Mouse (Mus musculus): ENCODE data around the gene Supv3l1.

The Supv3l1 gene

DNA sequence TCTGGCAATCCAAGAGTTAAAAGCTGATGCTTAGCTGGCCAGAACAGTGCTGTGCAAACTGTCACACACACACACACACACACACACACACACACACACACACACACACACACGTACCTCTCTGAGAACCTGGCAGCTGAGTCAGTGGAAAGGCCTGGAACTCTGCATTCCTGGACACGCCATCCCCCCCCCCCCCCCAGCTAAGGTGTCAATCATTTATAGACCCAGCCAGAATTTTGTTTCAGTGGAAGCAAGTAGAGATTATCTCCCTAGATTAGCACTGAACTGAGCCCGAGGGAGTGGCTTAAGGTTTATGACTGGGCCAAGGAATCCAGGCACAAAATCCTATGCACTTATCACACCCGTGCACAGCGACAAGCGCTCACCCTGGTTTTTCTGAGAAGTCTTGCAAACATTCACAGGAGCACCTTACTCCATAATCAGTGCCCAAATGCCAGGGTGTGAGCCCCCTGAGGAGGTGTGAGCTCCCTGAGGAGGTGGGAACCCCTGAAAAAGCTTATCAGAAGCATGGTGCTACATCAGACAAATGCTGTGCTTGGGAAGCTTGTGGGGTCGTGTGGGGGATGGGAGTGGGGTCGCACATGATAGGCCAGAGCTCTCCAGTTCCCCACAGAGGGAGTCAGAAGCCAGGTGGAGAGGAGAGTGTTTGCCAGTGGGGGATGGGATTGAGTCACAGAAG, 36.5 kb downstream of the Supv3l1 start:
- DNase-seq, result peak; percentile 57

DNA sequence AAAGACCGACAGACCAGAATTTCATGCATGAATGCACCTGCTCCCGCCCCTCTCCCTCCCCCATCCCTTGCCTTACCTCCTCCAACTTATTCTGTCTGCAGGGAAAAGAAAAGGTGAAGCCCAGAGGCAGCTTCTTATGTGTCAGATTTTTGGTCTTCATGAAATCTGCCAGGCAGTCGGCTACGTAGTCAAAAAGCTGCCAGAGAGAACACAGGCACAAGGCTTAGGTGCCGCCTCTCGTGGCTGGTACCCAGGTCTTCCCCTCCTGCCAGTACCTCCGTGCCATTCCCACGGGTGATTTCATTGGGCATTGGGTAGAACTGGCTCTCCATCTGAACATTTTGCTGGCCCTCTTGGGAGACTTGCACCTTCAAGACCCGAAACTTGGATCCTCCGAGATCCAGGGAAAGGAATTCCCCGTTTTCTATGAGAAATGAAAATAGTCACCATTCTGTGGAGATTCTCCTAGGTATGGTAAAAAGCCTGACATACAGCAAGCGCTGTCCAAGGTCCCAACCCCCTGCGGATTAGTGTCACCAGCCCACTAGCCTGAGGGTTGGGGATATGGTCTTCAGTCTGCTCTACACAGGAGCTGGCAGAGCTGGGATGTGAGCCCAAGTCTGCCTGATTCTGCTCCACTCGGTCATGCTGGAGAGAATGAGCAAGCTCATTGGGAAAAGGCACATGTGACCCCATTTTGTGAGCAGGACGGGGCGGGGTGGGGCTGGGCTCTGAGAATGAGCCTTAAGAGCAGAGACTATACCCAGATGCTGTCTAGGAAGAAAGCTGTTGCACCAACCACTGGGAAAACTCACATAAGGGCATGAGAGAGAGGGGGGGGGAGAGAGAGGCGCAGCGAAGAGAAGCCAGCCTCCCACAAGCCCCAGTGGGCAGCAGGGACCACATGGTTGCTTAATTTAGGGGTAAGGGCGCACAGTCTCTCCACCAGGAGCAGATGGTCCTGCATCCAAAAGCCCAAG, 37.8 kb downstream of the Supv3l1 start:
- peak; percentile 70 for DNase-seq

DNA sequence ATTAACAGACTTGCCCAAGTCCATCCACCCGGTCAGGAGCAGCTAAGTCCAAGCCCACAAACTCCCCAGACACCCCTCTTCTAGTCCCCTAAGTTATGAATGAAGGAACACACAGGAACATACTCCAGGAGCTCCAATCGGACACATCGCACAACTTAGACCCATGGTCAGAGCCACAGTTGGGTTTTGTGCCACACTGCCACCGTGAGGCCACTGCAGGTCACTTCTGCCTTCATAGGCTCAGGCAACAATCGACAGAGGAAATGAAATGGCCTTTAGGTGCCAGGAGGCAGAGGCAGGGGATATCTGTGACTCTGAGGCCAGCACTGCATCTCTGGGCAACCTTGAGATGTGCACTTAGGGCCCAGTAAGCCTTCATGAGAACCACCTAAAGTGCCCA, 38.6 kb downstream of the Supv3l1 start:
- DNase-seq, result peak; percentile 87

DNA sequence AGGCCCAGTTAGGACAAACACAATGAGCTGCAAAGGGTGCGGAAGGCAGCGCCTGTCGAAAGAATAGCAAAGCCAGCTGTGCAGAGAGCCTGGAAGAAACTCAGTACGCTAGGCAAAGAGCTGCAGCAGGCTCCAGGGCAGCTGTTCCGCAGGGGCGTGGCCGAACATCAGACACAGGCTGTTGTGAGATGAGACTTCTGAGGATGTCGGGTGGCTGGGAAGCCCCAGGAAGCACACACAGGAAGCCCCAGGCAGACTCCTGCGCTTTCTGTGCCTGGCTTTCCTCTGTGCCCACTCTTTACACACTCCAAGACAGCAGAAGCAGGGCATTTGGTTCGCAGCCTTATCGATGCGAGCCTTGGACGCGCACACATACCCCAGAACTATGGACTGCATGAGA, 44.6 kb downstream of the Supv3l1 start:
- DNase-seq, result peak; percentile 20

DNA sequence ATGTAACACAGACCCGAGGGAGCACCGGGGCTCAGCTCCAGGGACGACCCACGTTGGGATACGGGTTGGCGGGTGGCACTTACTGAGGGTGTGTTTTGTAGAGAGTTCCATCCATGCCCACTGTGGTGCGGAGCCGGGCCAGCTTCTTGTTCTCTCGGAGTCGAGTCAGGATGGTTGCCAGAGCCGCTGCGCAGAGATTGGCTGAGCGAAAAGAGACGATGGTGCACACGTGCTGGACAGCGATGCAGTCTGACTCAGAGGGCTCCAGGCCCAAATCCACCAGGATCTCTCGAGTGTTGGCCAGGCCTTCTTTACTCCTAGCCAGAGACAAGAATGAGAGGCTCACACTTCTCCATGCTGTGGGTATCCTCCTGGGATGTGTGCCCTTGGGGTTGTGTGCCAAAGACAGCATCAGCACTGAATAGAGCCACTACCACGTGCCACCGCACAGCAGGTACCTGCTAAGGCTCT, 47.9 kb downstream of the Supv3l1 start:
- no peak for DNase-seq

DNA sequence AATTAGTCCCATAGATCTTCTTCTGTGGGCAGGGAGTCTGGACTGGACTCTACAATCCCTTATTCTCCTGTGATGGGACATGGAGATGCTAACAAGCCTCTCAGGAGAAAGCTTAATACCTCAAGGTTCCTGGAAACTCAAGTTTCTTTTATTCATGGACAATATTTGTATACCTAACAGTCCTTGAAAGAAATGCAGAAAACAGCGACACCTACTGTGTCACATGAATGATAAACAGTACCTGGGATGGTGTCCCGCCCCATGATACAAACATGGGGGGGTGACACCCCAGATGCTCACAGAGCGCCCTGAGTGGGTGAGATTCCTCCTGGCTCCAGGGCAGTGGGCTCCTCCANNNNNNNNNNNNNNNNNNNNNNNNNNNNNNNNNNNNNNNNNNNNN, 66.5 kb downstream of the Supv3l1 start:
- DNase-seq, result no peak

DNA sequence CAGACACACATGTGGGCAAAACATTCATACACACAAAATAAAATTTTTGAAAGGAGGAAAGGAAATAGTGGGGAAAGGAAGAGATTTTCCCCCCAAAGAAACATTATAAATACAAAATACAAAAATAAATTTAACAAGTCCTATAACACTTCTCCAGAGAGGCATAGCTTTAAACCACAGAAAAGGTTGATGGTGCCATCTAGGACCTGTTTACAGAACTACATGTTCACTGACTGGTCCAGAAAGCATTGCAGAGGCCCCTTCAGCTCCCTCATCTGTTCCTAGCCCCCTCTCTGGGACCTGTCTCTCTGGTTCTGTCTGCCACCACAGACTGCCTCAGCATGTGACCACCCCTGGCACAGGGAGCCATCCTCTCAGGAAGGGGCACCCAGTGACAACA, 68.6 kb downstream of the Supv3l1 start:
- no peak for DNase-seq

DNA sequence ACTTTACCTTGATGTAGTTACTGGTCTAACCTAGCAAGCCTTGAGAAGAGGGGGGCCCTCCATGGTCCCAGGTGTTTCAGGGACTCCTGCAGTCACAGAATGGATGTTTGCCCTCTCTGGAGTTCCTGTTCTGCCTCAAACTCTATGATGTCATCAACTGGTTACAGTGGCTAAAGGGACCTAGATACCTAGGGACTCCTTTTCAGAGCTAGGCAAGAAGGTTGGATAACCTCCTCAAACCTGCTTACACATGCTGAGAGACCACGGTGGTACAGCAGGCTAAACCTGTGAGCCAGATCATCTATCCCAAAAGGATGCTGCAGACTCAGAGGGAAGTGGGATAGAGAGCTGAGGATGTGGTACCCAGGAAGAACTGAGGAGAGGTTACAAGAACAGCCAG, 69.7 kb downstream of the Supv3l1 start, which contains the start of gene Hk1:
Gene Hk1 (minus strand): TSS at position 101 of the 400 bp plus-strand sequence.
- no peak for DNase-seq
